Mouse (Mus musculus): ENCODE data around the gene Spsb3.

- TF ChIP-seq POLR2A (IDR thresholded peaks at IDR 0.05; ENCODE audit: borderline replicate concordance, control insufficient read depth, low read depth, low read length) (no peak), CTCF (IDR thresholded peaks at IDR 0.05; ENCODE audit: control insufficient read depth, insufficient read depth, low read length) (no peak)
Measured at GRCm38 (mm10) chr17:24850773-24851127, 35.7 kb upstream of the Spsb3 start.

Measured in bone marrow, adult 2 months (tissue).